Mouse (Mus musculus): Measurements from ENCODE around the gene Galr2. TPM values are rescaled to one million over a fixed set of nuclear protein-coding genes. Genes with fewer than 3 reads are reported as not detected.

The Galr2 gene
- 1.8 and 3.3 TPM in 2 replicates for total RNA-seq (2012; rRNA removed)

DNA sequence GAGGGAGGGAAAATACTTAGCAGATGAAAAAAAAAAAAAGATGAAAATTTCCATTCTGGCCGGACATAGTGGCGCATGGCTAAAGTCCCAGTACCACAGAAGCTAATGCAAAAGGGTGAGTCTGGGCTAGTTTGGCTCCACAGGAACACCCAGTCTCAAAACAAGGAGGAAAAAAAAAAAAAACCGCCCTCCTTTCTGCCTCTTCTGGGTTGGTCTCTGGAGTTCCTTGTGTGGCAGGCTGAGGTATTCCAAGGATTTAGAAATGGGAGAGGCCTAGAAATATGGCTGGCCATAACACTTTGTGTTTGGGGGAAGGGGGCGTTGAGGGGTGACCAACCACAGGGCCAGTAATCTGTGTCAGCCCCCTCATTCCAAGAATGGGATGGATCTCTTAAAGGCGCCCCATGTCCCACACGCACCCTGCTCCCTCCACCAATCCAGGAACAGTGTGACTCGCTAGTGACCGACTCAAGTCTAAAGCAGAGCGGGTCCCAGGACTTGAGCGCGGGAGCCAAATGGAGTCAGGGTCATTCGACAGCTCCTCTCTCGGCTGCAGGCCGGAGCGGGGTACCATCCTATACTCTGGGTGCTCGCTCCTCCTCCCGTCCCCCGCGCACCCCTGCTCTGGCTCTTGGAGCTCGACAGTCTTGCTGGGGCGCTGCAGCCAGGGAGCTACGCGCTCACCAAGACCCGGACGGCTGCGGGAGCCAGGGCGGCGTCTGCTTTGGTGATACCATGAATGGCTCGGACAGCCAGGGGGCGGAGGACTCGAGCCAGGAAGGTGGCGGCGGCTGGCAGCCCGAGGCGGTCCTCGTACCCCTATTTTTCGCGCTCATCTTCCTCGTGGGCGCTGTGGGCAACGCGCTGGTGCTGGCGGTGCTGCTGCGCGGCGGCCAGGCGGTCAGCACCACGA lies at the start of gene Galr2:
Gene Galr2, plus strand, starts transcription at position 189 of the 913 bp plus-strand sequence.
- Histone ChIP-seq H3K9me3 (ENCODE audit: control insufficient read depth, insufficient read depth, low read depth, low read length) (no peaks in the 10 kb centered on the region), H3K27ac (ENCODE audit: insufficient read depth, low read depth, low read length, poor library complexity, severe bottlenecking) (no peak within 1 kb of the TSS), H3K9ac (ENCODE audit: insufficient read depth, low read depth, low read length, poor library complexity, severe bottlenecking) (peak within 1 kb of the TSS; percentile 2; the same call in 1 of the 2 replicates), H3K36me3 (ENCODE audit: control insufficient read depth, insufficient read depth, low read length, poor library complexity, severe bottlenecking) (no peaks in the 10 kb centered on the region), H3K4me3 (ENCODE audit: insufficient read depth in 1 of 2, low read depth in 1 of 2, low read length in 2 of 2, poor library complexity in 1 of 2, severe bottlenecking in 1 of 2) (peak within 1 kb of the TSS; percentile 58 to 61), H3K4me1 (ENCODE audit: control insufficient read depth in 2 of 2, insufficient read depth in 2 of 2, low read length in 2 of 2, poor library complexity in 1 of 2) (peaks cover 5 to 9% of the 10 kb centered on the region in 2 experiments; a peak in 2 of 4 replicates)
- peak; percentile 15 for DNase-seq (ENCODE audit: low read depth, low spot score)
- in situ Hi-C loops (cut with MboI; ENCODE audit: low sequenced_read_pairs in 2 of 2, unreplicated experiment in 2 of 2) = no loop called here
- peak; percentile 73 for TF ChIP-seq ZNF384 (IDR thresholded peaks at IDR 0.05; ENCODE audit: low read depth, low read length)
- no peak for TF ChIP-seq MAFK (IDR thresholded peaks at IDR 0.05; ENCODE audit: insufficient read depth, low read depth, low read length)
- TF ChIP-seq ZC3H11A (IDR thresholded peaks at IDR 0.05; ENCODE audit: borderline replicate concordance, low read depth, low read length) = no peak

GRCm38 (mm10) chr11:116232427-116232826 lies 48.3 kb upstream of the Galr2 start:
- Histone ChIP-seq H3K9ac (ENCODE audit: insufficient read depth, low read depth, low read length, poor library complexity, severe bottlenecking) (peak overlapping the region; percentile 23), H3K9me3 (ENCODE audit: control insufficient read depth, insufficient read depth, low read depth, low read length) (no peaks in the 10 kb centered on the region), H3K36me3 (ENCODE audit: control insufficient read depth, insufficient read depth, low read length, poor library complexity, severe bottlenecking) (no peaks in the 10 kb centered on the region), H3K4me1 (ENCODE audit: control insufficient read depth in 2 of 2, insufficient read depth in 2 of 2, low read length in 2 of 2, poor library complexity in 1 of 2) (peaks cover 0 to 14% of the 10 kb centered on the region in 2 experiments; a peak in 3 of 4 replicates), H3K27ac (ENCODE audit: insufficient read depth, low read depth, low read length, poor library complexity, severe bottlenecking) (no peak overlapping the region), H3K4me3 (ENCODE audit: insufficient read depth in 1 of 2, low read depth in 1 of 2, low read length in 2 of 2, poor library complexity in 1 of 2, severe bottlenecking in 1 of 2) (peak overlapping the region; percentile 39 to 51; a peak in 3 of 4 replicates)
- TF ChIP-seq ZNF384 (IDR thresholded peaks at IDR 0.05; ENCODE audit: low read depth, low read length) = no peak
- TF ChIP-seq MAFK (IDR thresholded peaks at IDR 0.05; ENCODE audit: insufficient read depth, low read depth, low read length) = no peak
- TF ChIP-seq CHD2 (IDR thresholded peaks at IDR 0.05; ENCODE audit: low read depth, low read length) = no peak
- no peak for TF ChIP-seq ZC3H11A (IDR thresholded peaks at IDR 0.05; ENCODE audit: borderline replicate concordance, low read depth, low read length)
- TF ChIP-seq HCFC1 (IDR thresholded peaks at IDR 0.05; ENCODE audit: borderline replicate concordance, insufficient read depth, low read length) = no peak
- in situ Hi-C loops (cut with MboI; ENCODE audit: low sequenced_read_pairs in 2 of 2, unreplicated experiment in 2 of 2) = no loop called here
- no peak for DNase-seq (ENCODE audit: low read depth, low spot score)

GRCm38 (mm10) chr11:116234901-116235300 lies 45.8 kb upstream of the Galr2 start:
- no peak for DNase-seq (ENCODE audit: low read depth, low spot score)
- in situ Hi-C loops (cut with MboI; ENCODE audit: low sequenced_read_pairs in 2 of 2, unreplicated experiment in 2 of 2) = no loop called here
- Histone ChIP-seq H3K9me3 (ENCODE audit: control insufficient read depth, insufficient read depth, low read depth, low read length) (no peaks in the 10 kb centered on the region), H3K27ac (ENCODE audit: insufficient read depth, low read depth, low read length, poor library complexity, severe bottlenecking) (no peak overlapping the region), H3K4me1 (ENCODE audit: control insufficient read depth in 2 of 2, insufficient read depth in 2 of 2, low read length in 2 of 2, poor library complexity in 1 of 2) (peaks cover 0 to 13% of the 10 kb centered on the region in 2 experiments; a peak in 3 of 4 replicates), H3K9ac (ENCODE audit: insufficient read depth, low read depth, low read length, poor library complexity, severe bottlenecking) (no peak overlapping the region), H3K36me3 (ENCODE audit: control insufficient read depth, insufficient read depth, low read length, poor library complexity, severe bottlenecking) (no peaks in the 10 kb centered on the region), H3K4me3 (ENCODE audit: insufficient read depth in 1 of 2, low read depth in 1 of 2, low read length in 2 of 2, poor library complexity in 1 of 2, severe bottlenecking in 1 of 2) (no peak overlapping the region)
- TF ChIP-seq ZC3H11A (IDR thresholded peaks at IDR 0.05; ENCODE audit: borderline replicate concordance, low read depth, low read length) (no peak), ZNF384 (IDR thresholded peaks at IDR 0.05; ENCODE audit: low read depth, low read length) (no peak), HCFC1 (IDR thresholded peaks at IDR 0.05; ENCODE audit: borderline replicate concordance, insufficient read depth, low read length) (no peak)

GRCm38 (mm10) chr11:116237742-116238395 lies 42.9 kb upstream of the Galr2 start, which contains the start of gene Evpl:
TSS of gene Evpl (minus strand) at chr11:116238077.
- Histone ChIP-seq H3K9me3 (ENCODE audit: control insufficient read depth, insufficient read depth, low read depth, low read length) (no peaks in the 10 kb centered on the region), H3K4me3 (ENCODE audit: insufficient read depth in 1 of 2, low read depth in 1 of 2, low read length in 2 of 2, poor library complexity in 1 of 2, severe bottlenecking in 1 of 2) (peak within 1 kb of the TSS; percentile 16 to 44; a peak in 3 of 4 replicates), H3K9ac (ENCODE audit: insufficient read depth, low read depth, low read length, poor library complexity, severe bottlenecking) (peak within 1 kb of the TSS; percentile 40; the same call in 1 of the 2 replicates), H3K36me3 (ENCODE audit: control insufficient read depth, insufficient read depth, low read length, poor library complexity, severe bottlenecking) (no peaks in the 10 kb centered on the region), H3K27ac (ENCODE audit: insufficient read depth, low read depth, low read length, poor library complexity, severe bottlenecking) (no peak within 1 kb of the TSS), H3K4me1 (ENCODE audit: control insufficient read depth in 2 of 2, insufficient read depth in 2 of 2, low read length in 2 of 2, poor library complexity in 1 of 2) (peaks cover 0 to 14% of the 10 kb centered on the region in 2 experiments; a peak in 2 of 4 replicates)
- TF ChIP-seq ZC3H11A (IDR thresholded peaks at IDR 0.05; ENCODE audit: borderline replicate concordance, low read depth, low read length) = no peak
- TF ChIP-seq ZNF384 (IDR thresholded peaks at IDR 0.05; ENCODE audit: low read depth, low read length) = no peak
- no peak for TF ChIP-seq HCFC1 (IDR thresholded peaks at IDR 0.05; ENCODE audit: borderline replicate concordance, insufficient read depth, low read length)
- TF ChIP-seq MAFK (IDR thresholded peaks at IDR 0.05; ENCODE audit: insufficient read depth, low read depth, low read length) = no peak
- TF ChIP-seq CHD2 (IDR thresholded peaks at IDR 0.05; ENCODE audit: low read depth, low read length) = no peak
- DNase-seq (ENCODE audit: low read depth, low spot score) = no peak
- in situ Hi-C loops (cut with MboI; ENCODE audit: low sequenced_read_pairs in 2 of 2, unreplicated experiment in 2 of 2) = no loop called here
